Mouse (Mus musculus) bone marrow, adult 2 months (tissue): ENCODE results near the gene Adamtsl5.

ENCODE experiments used
- CTCF ChIP-seq: fragments of 200-500 bp; IDR thresholded peaks from 2 replicates; pipeline ENCODE4 v1.5.1; 2011; ENCODE audit warnings: low read length, control low read depth; ENCODE audit not compliant: control insufficient read depth, insufficient read depth
- POLR2A ChIP-seq: fragments of 200-500 bp; IDR thresholded peaks from 2 replicates; pipeline ENCODE4 v1.6.1; 2011; ENCODE audit warnings: low read depth, mild to moderate bottlenecking, control low read depth, low read length, borderline replicate concordance; ENCODE audit not compliant: control insufficient read depth

DNA sequence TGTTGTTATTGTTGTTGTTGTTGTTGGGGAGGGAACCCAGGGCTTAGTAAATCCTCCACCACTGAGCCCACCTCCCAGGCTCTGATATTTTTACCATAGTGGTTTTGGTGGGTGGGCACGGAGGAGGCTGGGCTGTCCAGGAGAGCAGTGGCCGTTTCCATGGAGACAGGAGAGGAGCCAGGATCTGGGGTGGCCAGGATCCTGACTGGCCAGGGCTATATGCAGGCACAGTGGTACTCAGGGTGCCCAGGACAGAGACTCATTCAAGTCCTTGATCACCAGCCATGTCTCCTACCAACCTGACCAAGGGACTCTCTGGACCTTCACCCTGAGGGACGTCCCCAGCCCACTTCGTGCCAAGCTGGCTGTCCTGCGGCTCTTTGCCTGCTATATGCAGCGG lies 15.5 kb upstream of the Adamtsl5 start:
- TF ChIP-seq CTCF = no peak
- no peak for TF ChIP-seq POLR2A
